Mouse (Mus musculus) erythroblast, embryonic 14.5 days (primary cell): ENCODE results near the gene Ren1.

ENCODE experiments used
- GATA1 ChIP-seq: IDR thresholded peaks from 2 replicates; pipeline ENCODE4 v1.6.1; 2012; ENCODE audit warnings: low read length, inconsistent platforms, mixed read lengths
- TAL1 ChIP-seq: IDR thresholded peaks from 3 replicates; pipeline ENCODE4 v1.6.1; 2012; ENCODE audit warnings: low read length, inconsistent platforms, mixed read lengths

GRCm38 (mm10) chr1:133368644-133369043 lies 18.3 kb downstream of the Ren1 start:
- TF ChIP-seq GATA1, result no peak
- TF ChIP-seq TAL1, result no peak
